Mouse (Mus musculus) spleen, adult 2 months (tissue): ENCODE data around the gene Sprtn. TPM values are rescaled to one million over a fixed set of nuclear protein-coding genes. Genes with fewer than 3 reads are reported as not detected.

ENCODE experiments used
- DNase-seq, 2 experiments: peaks; one replicate each; pipeline versions ENCODE4 v3.0.0 to v3.0.0-alpha.2; 2012 to 2021; ENCODE audit warnings: low spot score in 2 of 2, low read depth in 1 of 2
- H3K27ac ChIP-seq: fragments of 200-500 bp; 2 replicates; pipeline ENCODE4 v1.5.1; 2012; ENCODE audit warnings: low read length, inconsistent platforms; ENCODE audit not compliant: insufficient read depth
- H3K27me3 ChIP-seq: fragments of 200-500 bp; 2 replicates; pipeline ENCODE4 v1.6.1; 2012; ENCODE audit warnings: mild to moderate bottlenecking, moderate library complexity, low read length, inconsistent platforms; ENCODE audit not compliant: control insufficient read depth, insufficient read depth
- H3K36me3 ChIP-seq: fragments of 200-500 bp; 2 replicates; pipeline ENCODE4 v1.6.1; 2012; ENCODE audit warnings: mild to moderate bottlenecking, low read length, inconsistent platforms; ENCODE audit not compliant: control insufficient read depth, insufficient read depth
- H3K4me1 ChIP-seq: fragments of 200-500 bp; 2 replicates; pipeline ENCODE4 v1.6.1; 2011; ENCODE audit warnings: inconsistent platforms; ENCODE audit not compliant: control insufficient read depth, insufficient read depth, insufficient read length
- H3K4me3 ChIP-seq: fragments of 200-500 bp; 2 replicates; pipeline ENCODE4 v1.5.1; 2011; ENCODE audit warnings: mild to moderate bottlenecking, inconsistent platforms; ENCODE audit not compliant: insufficient read depth, insufficient read length; ENCODE audit errors: extremely low read depth
- CTCF ChIP-seq: fragments of 200-500 bp; IDR thresholded peaks from 2 replicates; pipeline ENCODE4 v1.5.1; 2011; ENCODE audit warnings: mild to moderate bottlenecking, inconsistent platforms; ENCODE audit not compliant: insufficient read depth, insufficient read length, insufficient replicate concordance; ENCODE audit errors: extremely low read depth
- POLR2A ChIP-seq: fragments of 200-500 bp; IDR thresholded peaks from 2 replicates; pipeline ENCODE4 v1.6.1; 2011; ENCODE audit warnings: low read depth, low read length, inconsistent platforms
- WGBS: fragments of 180-500 bp; shearing (Covaris S2); methylation state at CpG from one replicate; pipeline ENCODE4 v1.1.7; 2018; 5-methylcytosine and 5-hydroxymethylcytosine counted together
- polyA plus RNA-seq: library from polyadenylated mRNA; depleted of rRNA; stranded (reverse); fragments of >200 nt; gene quantifications from 2 replicates; pipeline ENCODE4 v1.2.3, GENCODE M21; 2012

The Sprtn gene
- polyA plus RNA-seq, 1 experiment, result 11.2 TPM

DNA sequence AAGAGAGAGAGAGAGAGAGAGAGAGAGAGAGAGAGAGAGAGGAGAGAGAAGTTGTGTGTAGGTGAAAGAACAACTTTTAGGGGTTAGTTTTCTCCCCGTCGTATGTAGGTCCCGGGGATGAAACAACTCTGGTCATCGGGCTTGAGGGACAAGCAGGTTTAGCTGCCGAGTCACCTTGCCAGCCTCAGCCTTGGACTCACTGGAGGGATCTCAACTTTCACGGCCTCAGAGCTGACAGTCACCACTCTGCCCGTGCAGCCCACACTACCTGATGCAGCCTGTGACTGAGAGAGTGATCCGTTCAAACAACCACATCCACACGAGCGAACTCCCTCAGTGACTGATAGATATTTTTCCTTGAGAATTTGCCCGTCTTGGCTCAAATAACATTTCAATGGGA lies 31.3 kb downstream of the Sprtn start:
- Histone ChIP-seq H3K27ac (no peak overlapping the region), H3K27me3 (no peaks in the 10 kb centered on the region), H3K4me1 (peaks cover 19% of the 10 kb centered on the region; the same call in 1 of the 2 replicates), H3K36me3 (no peaks in the 10 kb centered on the region), H3K4me3 (no peak overlapping the region)
- TF ChIP-seq POLR2A (no peak), CTCF (no peak)
- DNase-seq, result no peak
- 68% methylated on average over 11 of the region's 11 CpGs for WGBS

DNA sequence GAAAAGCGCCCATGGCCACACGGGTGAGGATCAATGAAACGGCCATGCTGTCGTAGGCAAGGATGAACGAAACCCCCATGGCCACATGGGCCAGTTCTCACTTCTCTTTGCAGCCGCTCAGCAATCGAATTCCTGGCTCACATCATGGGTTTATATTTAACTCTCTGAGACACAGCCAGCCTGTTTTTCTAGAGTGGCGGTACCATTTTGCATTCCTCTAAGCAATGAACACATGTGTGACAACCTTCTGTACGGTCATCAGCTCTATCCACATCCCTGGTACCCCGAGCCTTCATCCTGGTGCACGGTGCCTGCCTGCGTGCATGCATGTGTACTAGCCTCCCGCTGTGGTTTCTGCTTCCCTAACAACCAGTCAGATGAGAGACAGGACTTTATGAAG lies 32.4 kb downstream of the Sprtn start:
- H3K27ac ChIP-seq, result no peak overlapping the region
- peaks cover 19% of the 10 kb centered on the region; the same call in 1 of the 2 replicates for H3K4me1 ChIP-seq
- no peak overlapping the region for H3K4me3 ChIP-seq
- no peak for DNase-seq
- TF ChIP-seq POLR2A, result no peak
- no peak for TF ChIP-seq CTCF
- H3K36me3 ChIP-seq, result no peaks in the 10 kb centered on the region
- H3K27me3 ChIP-seq, result no peaks in the 10 kb centered on the region
- 75% methylated on average over 13 of the region's 13 CpGs for WGBS

DNA sequence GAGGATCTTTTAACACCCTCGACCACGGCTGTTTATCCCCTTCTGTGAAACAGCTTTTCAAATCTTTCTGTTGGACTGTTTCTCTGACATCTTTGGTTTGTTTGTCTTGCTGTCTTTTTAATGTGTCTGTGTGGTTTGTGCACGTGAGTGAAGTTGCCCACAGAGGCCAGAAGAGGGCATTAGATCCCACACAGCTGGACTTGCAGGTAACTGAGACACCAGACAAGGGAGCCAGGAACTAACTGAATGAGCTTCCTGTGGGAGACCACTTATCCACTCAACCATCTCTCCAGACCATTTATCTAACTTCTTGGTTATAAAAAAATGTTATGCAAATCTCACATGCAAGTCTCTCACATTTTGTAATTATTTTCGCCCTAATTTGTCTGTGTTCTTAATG lies 33.0 kb downstream of the Sprtn start:
- no peaks in the 10 kb centered on the region for H3K36me3 ChIP-seq
- no peak overlapping the region for H3K4me3 ChIP-seq
- H3K4me1 ChIP-seq, result peaks cover 16% of the 10 kb centered on the region; the same call in 1 of the 2 replicates
- H3K27me3 ChIP-seq, result no peaks in the 10 kb centered on the region
- 72% methylated on average over 4 of the region's 4 CpGs for WGBS
- TF ChIP-seq POLR2A (no peak), CTCF (no peak)
- DNase-seq, result no peak
- H3K27ac ChIP-seq, result no peak overlapping the region

DNA sequence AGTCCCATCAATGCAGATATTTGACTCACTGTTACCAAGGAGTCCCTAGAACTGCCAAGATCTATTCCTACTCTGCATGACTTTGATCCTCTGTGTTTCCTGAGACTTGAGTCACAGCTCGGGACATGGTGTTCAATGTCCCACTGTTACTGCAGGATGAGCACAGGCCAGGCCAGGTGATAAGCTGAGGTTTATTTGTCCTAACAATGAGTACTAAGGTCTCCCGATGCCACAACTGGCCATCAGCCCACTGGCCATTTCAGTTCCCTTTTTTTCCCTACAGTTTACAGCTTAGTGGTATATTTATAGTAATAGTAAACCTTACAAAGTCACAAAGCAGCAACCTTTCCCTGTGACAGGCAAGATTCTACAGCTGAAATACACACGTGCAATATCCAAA lies 34.7 kb downstream of the Sprtn start:
- H3K27ac ChIP-seq, result no peak overlapping the region
- peaks cover 3% of the 10 kb centered on the region; the same call in 1 of the 2 replicates for H3K4me1 ChIP-seq
- H3K36me3 ChIP-seq, result no peaks in the 10 kb centered on the region
- H3K4me3 ChIP-seq, result no peak overlapping the region
- TF ChIP-seq CTCF (no peak), POLR2A (no peak)
- H3K27me3 ChIP-seq, result no peaks in the 10 kb centered on the region
- WGBS, result 42% methylated on average over 3 of the region's 3 CpGs
- DNase-seq, result no peak

DNA sequence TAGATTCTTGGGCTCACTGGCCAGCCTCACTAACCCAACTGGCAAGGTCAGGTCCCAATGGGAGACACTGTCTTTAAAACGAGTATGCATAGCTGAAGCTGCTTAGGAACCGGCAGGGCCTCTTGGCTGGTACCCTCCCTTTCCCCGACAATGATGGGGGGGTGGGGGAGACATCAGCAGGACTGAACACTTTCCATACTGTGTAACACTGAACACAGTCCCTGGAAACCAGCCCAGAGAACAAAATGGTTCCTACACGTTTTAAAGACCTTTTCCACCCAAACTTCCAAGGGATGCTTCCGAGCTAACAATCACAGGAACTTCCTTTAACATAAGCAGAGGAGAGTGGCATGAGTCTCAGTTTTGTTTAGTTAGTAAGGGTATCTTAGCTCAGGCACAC lies 37.4 kb downstream of the Sprtn start:
- Histone ChIP-seq H3K36me3 (no peaks in the 10 kb centered on the region), H3K27me3 (no peaks in the 10 kb centered on the region), H3K4me3 (no peak overlapping the region), H3K27ac (no peak overlapping the region), H3K4me1 (no peaks in the 10 kb centered on the region; the same call in 1 of the 2 replicates)
- WGBS, result 91% methylated on average over 5 of the region's 5 CpGs
- TF ChIP-seq POLR2A, result no peak
- no peak for TF ChIP-seq CTCF
- DNase-seq, result no peak

DNA sequence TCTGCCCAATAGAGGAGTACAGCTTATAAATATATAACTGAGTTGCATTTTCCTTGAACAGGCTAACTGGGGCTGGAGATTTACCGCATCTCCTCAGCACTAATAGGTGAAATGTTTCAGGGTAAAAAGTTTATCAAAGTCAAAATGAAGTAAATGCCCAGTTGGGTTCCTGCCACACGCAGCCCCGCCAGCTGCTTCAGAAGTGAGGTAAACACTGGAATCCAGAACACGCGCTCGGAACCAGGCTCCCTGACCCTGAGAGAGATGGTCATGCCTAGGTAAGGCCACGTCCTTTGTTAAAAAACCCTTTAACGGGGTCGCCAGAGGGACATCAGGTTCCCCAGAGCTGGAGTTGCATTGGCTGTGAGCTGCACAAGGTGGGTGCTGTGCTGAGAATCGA lies 39.0 kb downstream of the Sprtn start:
- DNase-seq, result no peak
- Histone ChIP-seq H3K27ac (no peak overlapping the region), H3K36me3 (no peaks in the 10 kb centered on the region), H3K4me3 (no peak overlapping the region), H3K4me1 (no peaks in the 10 kb centered on the region; the same call in 1 of the 2 replicates), H3K27me3 (no peaks in the 10 kb centered on the region)
- WGBS, result 94% methylated on average over 10 of the region's 10 CpGs
- TF ChIP-seq POLR2A, result no peak
- no peak for TF ChIP-seq CTCF

DNA sequence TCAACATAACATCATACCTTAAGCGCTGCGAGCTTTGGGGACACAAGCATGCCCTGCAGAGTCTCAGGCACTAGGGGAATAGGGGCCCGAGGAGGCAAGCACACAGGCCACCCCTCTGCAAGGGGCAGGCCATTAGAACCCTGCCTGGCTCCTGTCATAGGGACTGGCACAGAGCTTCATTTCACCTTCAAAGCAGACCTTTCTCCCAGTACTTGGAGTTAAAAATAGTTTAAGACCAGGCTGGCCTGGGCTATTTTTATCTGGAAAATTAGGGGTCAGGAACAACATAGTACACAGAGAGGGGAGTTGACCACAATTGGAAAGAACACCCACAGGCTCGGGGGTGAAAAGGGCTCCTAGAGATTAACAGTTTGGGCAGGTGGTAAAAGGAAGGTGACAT lies 39.6 kb downstream of the Sprtn start:
- Histone ChIP-seq H3K36me3 (no peaks in the 10 kb centered on the region), H3K4me1 (no peaks in the 10 kb centered on the region; the same call in 1 of the 2 replicates), H3K27ac (no peak overlapping the region), H3K27me3 (no peaks in the 10 kb centered on the region), H3K4me3 (no peak overlapping the region)
- WGBS, result 86% methylated on average over 4 of the region's 4 CpGs
- DNase-seq, result no peak
- TF ChIP-seq CTCF (no peak), POLR2A (no peak)
